Mouse (Mus musculus) MEL (cell line): Measurements from ENCODE around the gene Per3. TPM values are rescaled to one million over a fixed set of nuclear protein-coding genes. Genes with fewer than 3 reads are reported as not detected.

Source experiments
- DNase-seq: peaks from one replicate; pipeline ENCODE4 v3.0.0; 2011; ENCODE audit warnings: low read depth, low spot score
- H3K27ac ChIP-seq: 2 replicates; pipeline ENCODE4 v1.5.1; 2012; ENCODE audit warnings: low read depth, mild to moderate bottlenecking, control low read depth, low read length, moderate library complexity; ENCODE audit not compliant: control insufficient read depth
- H3K27me3 ChIP-seq, 2 experiments: fragments of 150-350 bp in 1 of 2; sonication (generic) in 1 of 2; 2 replicates each; pipeline ENCODE4 v1.6.1; 2012; ENCODE audit warnings: low read length in 2 of 2, mild to moderate bottlenecking in 2 of 2, improper control_type of control experiment in 1 of 2, moderate library complexity in 1 of 2; ENCODE audit not compliant: insufficient read depth in 2 of 2, control insufficient read depth in 1 of 2
- H3K36me3 ChIP-seq, 2 experiments: 2 replicates each; pipeline ENCODE4 v1.6.1; 2012 to 2014; ENCODE audit warnings: low read length in 2 of 2, improper control_type of control experiment in 1 of 2, inconsistent platforms in 1 of 2, mild to moderate bottlenecking in 1 of 2; ENCODE audit not compliant: insufficient read depth in 2 of 2, control insufficient read depth in 1 of 2
- H3K4me1 ChIP-seq, 2 experiments: fragments of 150-350 bp in 1 of 2; sonication (generic) in 1 of 2; 2 replicates each; pipeline ENCODE4 v1.6.1; 2012; ENCODE audit warnings: low read length in 2 of 2, improper control_type of control experiment in 1 of 2, mild to moderate bottlenecking in 1 of 2; ENCODE audit not compliant: insufficient read depth in 2 of 2, control insufficient read depth in 1 of 2
- H3K4me3 ChIP-seq, 2 experiments: fragments of 150-350 bp in 1 of 2; sonication (generic) in 1 of 2; 2 replicates each; pipeline ENCODE4 v1.5.1; 2012; ENCODE audit warnings: low read depth in 2 of 2, low read length in 2 of 2, mild to moderate bottlenecking in 2 of 2, moderate library complexity in 2 of 2, control low read depth in 1 of 2, improper control_type of control experiment in 1 of 2; ENCODE audit not compliant: control insufficient read depth in 1 of 2, insufficient read depth in 1 of 2
- H3K79me2 ChIP-seq: 2 replicates; pipeline ENCODE4 v1.6.1; 2012; ENCODE audit warnings: mild to moderate bottlenecking, low read length, moderate library complexity; ENCODE audit not compliant: control insufficient read depth, poor library complexity, insufficient read depth
- H3K9ac ChIP-seq: 2 replicates; pipeline ENCODE4 v1.6.1; 2012; ENCODE audit warnings: low read depth, mild to moderate bottlenecking, control low read depth, low read length, moderate library complexity; ENCODE audit not compliant: control insufficient read depth, poor library complexity, severe bottlenecking
- H3K9me3 ChIP-seq: fragments of 150-350 bp; sonication (generic); replicated peaks from 2 replicates; pipeline ENCODE4 v1.6.1; 2012; ENCODE audit warnings: mild to moderate bottlenecking, low read length, improper control_type of control experiment, moderate library complexity; ENCODE audit not compliant: insufficient read depth
- BHLHE40 ChIP-seq: IDR thresholded peaks from 2 replicates; pipeline ENCODE4 v1.6.1; 2012; ENCODE audit warnings: low read depth, mild to moderate bottlenecking, inconsistent platforms, low read length, improper control_type of control experiment, borderline replicate concordance
- CHD1 ChIP-seq: IDR thresholded peaks from 2 replicates; pipeline ENCODE4 v1.6.1; 2012; ENCODE audit warnings: low read depth, mild to moderate bottlenecking, inconsistent platforms, low read length, improper control_type of control experiment
- CHD2 ChIP-seq: IDR thresholded peaks from 2 replicates; pipeline ENCODE4 v1.6.1; 2011; ENCODE audit warnings: low read length, improper control_type of control experiment
- CTCF ChIP-seq, 3 experiments: IDR thresholded peaks in 2 of 3; conservative IDR thresholded peaks in 1 of 3; 2 replicates each; pipeline ENCODE4 v1.5.1; 2011 to 2012; ENCODE audit warnings: low read length in 3 of 3, low read depth in 2 of 3, mild to moderate bottlenecking in 2 of 3, improper control_type of control experiment in 1 of 3, inconsistent platforms in 1 of 3, mixed read lengths in 1 of 3, moderate library complexity in 1 of 3; ENCODE audit not compliant: control insufficient read depth in 1 of 3, insufficient read depth in 1 of 3, poor library complexity in 1 of 3, severe bottlenecking in 1 of 3
- E2F4 ChIP-seq: IDR thresholded peaks from 2 replicates; pipeline ENCODE4 v1.6.1; 2011; ENCODE audit warnings: low read depth, low read length, improper control_type of control experiment, borderline replicate concordance
- ELF1 ChIP-seq: IDR thresholded peaks from 2 replicates; pipeline ENCODE4 v1.6.1; 2014; ENCODE audit warnings: low read depth, mild to moderate bottlenecking, inconsistent platforms, low read length, improper control_type of control experiment, moderate library complexity
- GATA1 ChIP-seq: IDR thresholded peaks from 2 replicates; pipeline ENCODE4 v1.6.1; 2011; ENCODE audit warnings: low read depth, low read length, improper control_type of control experiment
- HCFC1 ChIP-seq: IDR thresholded peaks from 2 replicates; pipeline ENCODE4 v1.6.1; 2012; ENCODE audit warnings: low read depth, mild to moderate bottlenecking, inconsistent platforms, low read length, improper control_type of control experiment, moderate library complexity
- KAT2A ChIP-seq: conservative IDR thresholded peaks from 2 replicates; pipeline ENCODE4 v1.6.1; 2012; ENCODE audit warnings: low read depth, low read length, improper control_type of control experiment, inconsistent platforms
- MAX ChIP-seq: IDR thresholded peaks from 2 replicates; pipeline ENCODE4 v1.6.1; 2011; ENCODE audit warnings: low read length, improper control_type of control experiment
- NELFE ChIP-seq: IDR thresholded peaks from 2 replicates; pipeline ENCODE4 v1.6.1; 2011; ENCODE audit warnings: low read depth, low read length, improper control_type of control experiment
- NRF1 ChIP-seq: IDR thresholded peaks from 2 replicates; pipeline ENCODE4 v1.6.1; 2014; ENCODE audit warnings: low read depth, mild to moderate bottlenecking, inconsistent platforms, low read length, improper control_type of control experiment, moderate library complexity; ENCODE audit not compliant: poor library complexity, insufficient read depth, severe bottlenecking
- POLR2AphosphoS2 ChIP-seq: IDR thresholded peaks from 2 replicates; pipeline ENCODE4 v1.6.1; 2011; ENCODE audit warnings: low read length, improper control_type of control experiment
- RAD21 ChIP-seq: IDR thresholded peaks from 2 replicates; pipeline ENCODE4 v1.6.1; 2011; ENCODE audit warnings: mild to moderate bottlenecking, low read depth, low read length, improper control_type of control experiment
- SIN3A ChIP-seq: IDR thresholded peaks from 2 replicates; pipeline ENCODE4 v1.6.1; 2012; ENCODE audit warnings: low read length, improper control_type of control experiment, inconsistent platforms
- SMC3 ChIP-seq: IDR thresholded peaks from 2 replicates; pipeline ENCODE4 v1.6.1; 2011; ENCODE audit warnings: low read depth, low read length, improper control_type of control experiment
- TCF12 ChIP-seq: IDR thresholded peaks from 2 replicates; pipeline ENCODE4 v1.6.1; 2014; ENCODE audit warnings: low read depth, mild to moderate bottlenecking, inconsistent platforms, low read length, improper control_type of control experiment, moderate library complexity
- USF1 ChIP-seq: IDR thresholded peaks from 2 replicates; pipeline ENCODE4 v1.6.1; 2014; ENCODE audit warnings: low read depth, mild to moderate bottlenecking, inconsistent platforms, low read length, improper control_type of control experiment, moderate library complexity
- USF2 ChIP-seq, 2 experiments: IDR thresholded peaks; 2 replicates each; pipeline ENCODE4 v1.6.1; 2011 to 2012; ENCODE audit warnings: improper control_type of control experiment in 2 of 2, low read length in 2 of 2, borderline replicate concordance in 1 of 2, inconsistent platforms in 1 of 2, low read depth in 1 of 2, mild to moderate bottlenecking in 1 of 2; ENCODE audit not compliant: insufficient read depth in 1 of 2
- ZC3H11A ChIP-seq: IDR thresholded peaks from 2 replicates; pipeline ENCODE4 v1.6.1; 2012; ENCODE audit warnings: low read depth, mild to moderate bottlenecking, inconsistent platforms, low read length, improper control_type of control experiment
- ZKSCAN1 ChIP-seq: IDR thresholded peaks from 2 replicates; pipeline ENCODE4 v1.6.1; 2012; ENCODE audit warnings: low read depth, mild to moderate bottlenecking, inconsistent platforms, low read length, improper control_type of control experiment, moderate library complexity
- ZMIZ1 ChIP-seq: IDR thresholded peaks from 2 replicates; pipeline ENCODE4 v1.6.1; 2012; ENCODE audit warnings: low read depth, mild to moderate bottlenecking, inconsistent platforms, low read length, improper control_type of control experiment, moderate library complexity
- polyA plus RNA-seq, 2 experiments: library from polyadenylated mRNA; stranded (reverse) in 1 of 2; unstranded in 1 of 2; fragments of >175 nt in 1 of 2; fragments of >200 nt in 1 of 2; gene quantifications; 2 replicates each; pipeline versions ENCODE4 v1.2.1 to v1.2.4; 2012; ENCODE audit warnings: low replicate concordance in 2 of 2, low read depth in 1 of 2; ENCODE audit not compliant: insufficient read length in 2 of 2, insufficient read depth in 1 of 2, missing spikeins in 1 of 2
- total RNA-seq: library from RNA; depleted of rRNA; stranded (reverse); fragments of 300-350 nt; gene quantifications from 2 replicates; pipeline ENCODE4 v1.2.3, GENCODE M21; 2012

Gene Per3
- total and polyA plus RNA-seq, 3 experiments: 3.1 to 4.5 TPM; not detected in 1

- H3K4me1 ChIP-seq: no peaks in the 10 kb centered on the region
- H3K27ac ChIP-seq: no peak overlapping the region
- no peaks in the 10 kb centered on the region; a peak in 1 of 4 replicates for H3K27me3 ChIP-seq
- H3K79me2 ChIP-seq: no peaks in the 10 kb centered on the region
- H3K9ac ChIP-seq: no peak overlapping the region
- H3K4me3 ChIP-seq: no peak overlapping the region
- no peaks in the 10 kb centered on the region for H3K9me3 ChIP-seq
- no peak for DNase-seq
- no peaks in the 10 kb centered on the region for H3K36me3 ChIP-seq
- TF ChIP-seq ZMIZ1: no peak
Observed at GRCm38 (mm10) chr4:150973264-150973663, 71.2 kb downstream of the Per3 start.

- H3K27me3 ChIP-seq: no peaks in the 10 kb centered on the region
- no peak overlapping the region for H3K27ac ChIP-seq
- TF ChIP-seq MAX (no peak), USF2 (IDR thresholded peaks at IDR 0.05; ENCODE audit: borderline replicate concordance in 1 of 2, insufficient read depth in 1 of 2, low read depth in 1 of 2, low read length in 2 of 2) (no peak), CHD2 (no peak), ELF1 (no peak), POLR2AphosphoS2 (no peak), RAD21 (no peak), SIN3A (no peak), BHLHE40 (no peak), TCF12 (no peak), HCFC1 (no peak), GATA1 (no peak), KAT2A (no peak), CHD1 (no peak), USF1 (no peak), NELFE (no peak), ZKSCAN1 (no peak)
- no peaks in the 10 kb centered on the region for H3K4me1 ChIP-seq
- H3K9me3 ChIP-seq: no peaks in the 10 kb centered on the region
- H3K36me3 ChIP-seq: no peaks in the 10 kb centered on the region
- H3K79me2 ChIP-seq: no peaks in the 10 kb centered on the region
- no peak overlapping the region for H3K9ac ChIP-seq
- no peak for DNase-seq
- H3K4me3 ChIP-seq: no peak overlapping the region
Observed at GRCm38 (mm10) chr4:150968956-150969355, 75.5 kb downstream of the Per3 start.

GRCm38 (mm10) chr4:150966556-150966955 is 77.9 kb downstream of the Per3 start:
- no peaks in the 10 kb centered on the region for H3K4me1 ChIP-seq
- peak; percentile 64 for DNase-seq
- TF ChIP-seq CTCF (IDR thresholded peaks at IDR 0.05 in 2 of 3, conservative IDR thresholded peaks at IDR 0.05 in 1 of 3; ENCODE audit: control insufficient read depth in 1 of 3, insufficient read depth in 1 of 3, low read depth in 2 of 3, low read length in 3 of 3, poor library complexity in 1 of 3, severe bottlenecking in 1 of 3) (peak; percentile 66 to 82 (median 73)), E2F4 (no peak), NRF1 (no peak), SIN3A (no peak), ZC3H11A (no peak), SMC3 (peak; percentile 19; the same call in 1 of the 2 replicates), RAD21 (peak; percentile 46)
- H3K9me3 ChIP-seq: no peaks in the 10 kb centered on the region
- H3K36me3 ChIP-seq: no peaks in the 10 kb centered on the region
- no peaks in the 10 kb centered on the region for H3K79me2 ChIP-seq
- no peak overlapping the region for H3K9ac ChIP-seq
- no peak overlapping the region for H3K4me3 ChIP-seq
- no peaks in the 10 kb centered on the region for H3K27me3 ChIP-seq
- no peak overlapping the region for H3K27ac ChIP-seq
